Mouse (Mus musculus): Measurements from ENCODE around the gene Plxnb1. TPM values are rescaled to one million over a fixed set of nuclear protein-coding genes. Genes with fewer than 3 reads are reported as not detected.

Gene Plxnb1
- polyA plus RNA-seq, 1 experiment: 5.8 TPM

DNA sequence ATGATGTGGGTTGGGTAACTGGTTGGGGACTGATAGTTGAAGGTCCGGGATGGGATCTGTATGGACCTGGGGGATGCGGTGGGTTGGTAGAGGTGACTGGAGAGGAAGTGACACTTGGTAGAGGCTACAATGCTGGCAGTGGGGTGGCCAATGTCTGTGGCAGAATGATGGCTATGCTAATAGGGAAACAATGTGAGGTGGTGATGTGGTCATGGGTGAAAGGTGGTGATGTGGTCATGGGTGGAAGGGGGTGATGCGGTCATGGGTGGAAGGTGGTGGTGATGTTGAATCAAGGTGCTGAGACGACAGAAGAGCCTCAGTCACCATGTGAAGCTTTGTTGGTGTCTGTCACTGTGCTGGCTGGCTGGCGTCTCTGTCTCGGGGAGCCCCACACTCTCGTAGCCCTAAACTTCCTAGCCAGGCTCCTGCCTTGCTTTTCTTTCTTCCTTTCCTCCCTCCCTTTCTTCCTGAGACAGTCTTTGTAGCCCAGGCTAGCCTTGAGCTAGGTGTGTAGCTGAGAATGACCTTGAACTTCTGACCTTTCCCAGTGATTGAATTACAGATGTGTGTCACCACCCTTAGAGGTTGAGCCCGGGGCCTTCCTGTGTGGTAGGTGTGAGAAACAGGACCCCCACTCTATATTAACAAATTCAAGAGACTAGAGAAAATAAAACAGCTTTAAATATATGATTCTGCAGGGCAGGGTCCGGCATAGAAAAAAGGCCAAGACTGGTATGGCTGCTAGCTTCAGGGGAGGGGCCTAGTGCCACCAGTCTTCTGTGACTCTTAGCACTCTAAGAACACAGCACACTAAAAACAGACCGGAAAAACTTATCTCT is 43.3 kb upstream of the Plxnb1 start:
- Histone ChIP-seq H3K27me3 (ENCODE audit: control insufficient read depth, insufficient read depth, low read length) (no peaks in the 10 kb centered on the region), H3K4me1 (ENCODE audit: control insufficient read depth, insufficient read depth, low read length) (no peaks in the 10 kb centered on the region), H3K4me3 (ENCODE audit: control insufficient read depth, low read depth, low read length) (no peak overlapping the region), H3K36me3 (ENCODE audit: control insufficient read depth, insufficient read depth, low read length) (no peaks in the 10 kb centered on the region), H3K27ac (ENCODE audit: control insufficient read depth, insufficient read depth, low read depth, low read length) (no peak overlapping the region)
- TF ChIP-seq POLR2A (IDR thresholded peaks at IDR 0.05; ENCODE audit: control insufficient read depth, low read depth, low read length) (no peak), CTCF (IDR thresholded peaks at IDR 0.05; ENCODE audit: control insufficient read depth, insufficient read depth, insufficient replicate concordance, low read depth, low read length) (no peak)

- Histone ChIP-seq H3K36me3 (ENCODE audit: control insufficient read depth, insufficient read depth, low read length) (no peaks in the 10 kb centered on the region), H3K4me3 (ENCODE audit: control insufficient read depth, low read depth, low read length) (no peak overlapping the region), H3K27me3 (ENCODE audit: control insufficient read depth, insufficient read depth, low read length) (no peaks in the 10 kb centered on the region), H3K27ac (ENCODE audit: control insufficient read depth, insufficient read depth, low read depth, low read length) (no peak overlapping the region), H3K4me1 (ENCODE audit: control insufficient read depth, insufficient read depth, low read length) (no peaks in the 10 kb centered on the region)
- TF ChIP-seq CTCF (IDR thresholded peaks at IDR 0.05; ENCODE audit: control insufficient read depth, insufficient read depth, insufficient replicate concordance, low read depth, low read length) (no peak), POLR2A (IDR thresholded peaks at IDR 0.05; ENCODE audit: control insufficient read depth, low read depth, low read length) (no peak)
These were observed 42.5 kb upstream of the Plxnb1 start for GRCm38 (mm10) chr9:109052490-109053260.

- TF ChIP-seq POLR2A (IDR thresholded peaks at IDR 0.05; ENCODE audit: control insufficient read depth, low read depth, low read length) (no peak), CTCF (IDR thresholded peaks at IDR 0.05; ENCODE audit: control insufficient read depth, insufficient read depth, insufficient replicate concordance, low read depth, low read length) (no peak)
- no peaks in the 10 kb centered on the region for H3K4me1 ChIP-seq (ENCODE audit: control insufficient read depth, insufficient read depth, low read length)
- H3K4me3 ChIP-seq (ENCODE audit: control insufficient read depth, low read depth, low read length): no peak overlapping the region
- no peaks in the 10 kb centered on the region for H3K27me3 ChIP-seq (ENCODE audit: control insufficient read depth, insufficient read depth, low read length)
- no peaks in the 10 kb centered on the region for H3K36me3 ChIP-seq (ENCODE audit: control insufficient read depth, insufficient read depth, low read length)
- H3K27ac ChIP-seq (ENCODE audit: control insufficient read depth, insufficient read depth, low read depth, low read length): no peak overlapping the region
These were observed 41.8 kb upstream of the Plxnb1 start for GRCm38 (mm10) chr9:109053366-109053765.

GRCm38 (mm10) chr9:109053851-109054250 is 41.3 kb upstream of the Plxnb1 start:
- no peaks in the 10 kb centered on the region for H3K4me1 ChIP-seq (ENCODE audit: control insufficient read depth, insufficient read depth, low read length)
- no peaks in the 10 kb centered on the region for H3K27me3 ChIP-seq (ENCODE audit: control insufficient read depth, insufficient read depth, low read length)
- H3K4me3 ChIP-seq (ENCODE audit: control insufficient read depth, low read depth, low read length): no peak overlapping the region
- H3K36me3 ChIP-seq (ENCODE audit: control insufficient read depth, insufficient read depth, low read length): no peaks in the 10 kb centered on the region
- no peak for TF ChIP-seq POLR2A (IDR thresholded peaks at IDR 0.05; ENCODE audit: control insufficient read depth, low read depth, low read length)
- no peak overlapping the region for H3K27ac ChIP-seq (ENCODE audit: control insufficient read depth, insufficient read depth, low read depth, low read length)

DNA sequence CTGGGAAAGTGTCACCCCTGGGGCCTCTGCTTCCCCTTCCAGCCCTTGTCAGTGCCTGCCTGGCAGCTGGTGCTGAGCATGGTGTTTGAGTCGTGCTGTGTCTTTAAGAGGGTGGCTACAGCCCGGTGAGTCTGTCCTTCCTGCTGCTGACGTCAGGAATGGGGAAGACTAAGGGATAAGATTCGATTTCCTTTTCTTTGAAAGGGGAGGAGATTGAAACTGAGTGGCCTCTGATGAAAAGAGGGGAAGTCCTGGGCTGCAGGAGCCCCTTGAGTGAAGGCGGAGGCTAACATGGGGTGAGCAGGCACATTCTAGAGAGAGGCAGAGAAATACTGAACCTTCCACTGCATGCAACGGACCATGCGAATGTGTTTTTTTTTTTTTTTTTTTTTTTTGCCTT is 40.5 kb upstream of the Plxnb1 start:
- Histone ChIP-seq H3K4me1 (ENCODE audit: control insufficient read depth, insufficient read depth, low read length) (no peaks in the 10 kb centered on the region), H3K4me3 (ENCODE audit: control insufficient read depth, low read depth, low read length) (no peak overlapping the region), H3K27me3 (ENCODE audit: control insufficient read depth, insufficient read depth, low read length) (no peaks in the 10 kb centered on the region), H3K27ac (ENCODE audit: control insufficient read depth, insufficient read depth, low read depth, low read length) (no peak overlapping the region), H3K36me3 (ENCODE audit: control insufficient read depth, insufficient read depth, low read length) (no peaks in the 10 kb centered on the region)
- TF ChIP-seq POLR2A (IDR thresholded peaks at IDR 0.05; ENCODE audit: control insufficient read depth, low read depth, low read length): no peak
- no peak for TF ChIP-seq CTCF (IDR thresholded peaks at IDR 0.05; ENCODE audit: control insufficient read depth, insufficient read depth, insufficient replicate concordance, low read depth, low read length)

GRCm38 (mm10) chr9:109055271-109056030 is 39.7 kb upstream of the Plxnb1 start:
- no peak for TF ChIP-seq CTCF (IDR thresholded peaks at IDR 0.05; ENCODE audit: control insufficient read depth, insufficient read depth, insufficient replicate concordance, low read depth, low read length)
- TF ChIP-seq POLR2A (IDR thresholded peaks at IDR 0.05; ENCODE audit: control insufficient read depth, low read depth, low read length): no peak
- no peaks in the 10 kb centered on the region for H3K4me1 ChIP-seq (ENCODE audit: control insufficient read depth, insufficient read depth, low read length)
- H3K36me3 ChIP-seq (ENCODE audit: control insufficient read depth, insufficient read depth, low read length): no peaks in the 10 kb centered on the region
- no peak overlapping the region for H3K27ac ChIP-seq (ENCODE audit: control insufficient read depth, insufficient read depth, low read depth, low read length)
- no peaks in the 10 kb centered on the region for H3K27me3 ChIP-seq (ENCODE audit: control insufficient read depth, insufficient read depth, low read length)
- no peak overlapping the region for H3K4me3 ChIP-seq (ENCODE audit: control insufficient read depth, low read depth, low read length)
